Mouse (Mus musculus) retina, embryonic 14.5 days (tissue): ENCODE results near the gene Ccl25.
A peak's percentile ranks its signal among the peaks of the same experiment; 100 is the strongest.
"Not testable (repeated sequence)": the region's sequence is repeated elsewhere in the genome, so short reads cannot be mapped to it uniquely, and the experiment has no call there.

Experiments
- DNase-seq: peaks from one replicate; pipeline ENCODE4 v3.0.0-alpha.2; 2015; ENCODE audit warnings: low spot score

The Ccl25 gene

GRCm38 (mm10) chr8:4340207-4340606 is 15.2 kb downstream of the Ccl25 start:
- no peak for DNase-seq

GRCm38 (mm10) chr8:4347661-4348060 is 22.7 kb downstream of the Ccl25 start:
- no peak for DNase-seq

- DNase-seq = no peak
Measured at GRCm38 (mm10) chr8:4348275-4348674, 23.3 kb downstream of the Ccl25 start.

- no peak for DNase-seq
Measured at GRCm38 (mm10) chr8:4349335-4349734, 24.3 kb downstream of the Ccl25 start.

- DNase-seq = no peak
Measured at GRCm38 (mm10) chr8:4350618-4351017, 25.6 kb downstream of the Ccl25 start.

GRCm38 (mm10) chr8:4352562-4352961 is 27.6 kb downstream of the Ccl25 start:
- DNase-seq = not testable (repeated sequence)

- DNase-seq = no peak
Measured at GRCm38 (mm10) chr8:4353741-4354140, 28.7 kb downstream of the Ccl25 start.

GRCm38 (mm10) chr8:4354516-4354915 is 29.5 kb downstream of the Ccl25 start:
- DNase-seq = no peak

GRCm38 (mm10) chr8:4355455-4355854 is 30.4 kb downstream of the Ccl25 start:
- DNase-seq = no peak

- no peak for DNase-seq
Measured at GRCm38 (mm10) chr8:4359362-4359761, 34.4 kb downstream of the Ccl25 start.

- DNase-seq = no peak
Measured at GRCm38 (mm10) chr8:4360922-4361321, 35.9 kb downstream of the Ccl25 start.

GRCm38 (mm10) chr8:4366189-4366588 is 41.2 kb downstream of the Ccl25 start:
- DNase-seq = no peak

- no peak for DNase-seq
Measured at GRCm38 (mm10) chr8:4367808-4368207, 42.8 kb downstream of the Ccl25 start.

- DNase-seq = no peak
Measured at GRCm38 (mm10) chr8:4368470-4368869, 43.5 kb downstream of the Ccl25 start.

- peak; percentile 7 for DNase-seq
Measured at GRCm38 (mm10) chr8:4370078-4370477, 45.1 kb downstream of the Ccl25 start.

GRCm38 (mm10) chr8:4372657-4373056 is 47.6 kb downstream of the Ccl25 start:
- peak; percentile 25 for DNase-seq

GRCm38 (mm10) chr8:4401442-4401841 is 76.4 kb downstream of the Ccl25 start:
- no peak for DNase-seq

GRCm38 (mm10) chr8:4403960-4404879 is 79.2 kb downstream of the Ccl25 start:
- no peak for DNase-seq

- DNase-seq = peak; percentile 50
Measured at GRCm38 (mm10) chr8:4404880-4405261, 79.9 kb downstream of the Ccl25 start.

- DNase-seq = not testable (repeated sequence)
Measured at GRCm38 (mm10) chr8:4408425-4408824, 83.4 kb downstream of the Ccl25 start.
